Mouse (Mus musculus) heart, embryonic 12.5 days (tissue): ENCODE measurements around the gene Ddx47. TPM values are rescaled to one million over a fixed set of nuclear protein-coding genes. Genes with fewer than 3 reads are reported as not detected.

Experiments
- ATAC-seq: fragments of 200-750 bp; cut with Nextera tagmentation; 2 replicates; pipeline ENCODE4 v1.8.0; 2017; ENCODE audit warnings: moderate TSS enrichment, moderate library complexity; ENCODE audit not compliant: insufficient number of reproducible peaks, low FRiP score
- H3K27ac ChIP-seq: fragments of 300-500 bp; sonication (generic); 2 replicates; pipeline ENCODE4 v1.5.1; 2016; ENCODE audit warnings: mild to moderate bottlenecking, moderate library complexity; ENCODE audit not compliant: poor library complexity, severe bottlenecking
- H3K27me3 ChIP-seq: fragments of 300-500 bp; sonication (generic); replicated peaks from 2 replicates; pipeline ENCODE4 v1.6.1; 2016; ENCODE audit warnings: mild to moderate bottlenecking, moderate library complexity
- H3K36me3 ChIP-seq: fragments of 300-500 bp; sonication (generic); 2 replicates; pipeline ENCODE4 v1.6.1; 2016; ENCODE audit warnings: mild to moderate bottlenecking, moderate library complexity
- H3K4me1 ChIP-seq: fragments of 300-500 bp; sonication (generic); replicated peaks from 2 replicates; pipeline ENCODE4 v1.6.1; 2016; ENCODE audit warnings: mild to moderate bottlenecking
- H3K4me2 ChIP-seq: fragments of 300-500 bp; sonication (generic); 2 replicates; pipeline ENCODE4 v1.6.1; 2016; ENCODE audit warnings: mild to moderate bottlenecking, moderate library complexity
- H3K4me3 ChIP-seq: fragments of 300-500 bp; sonication (generic); 2 replicates; pipeline ENCODE4 v1.5.1; 2016; ENCODE audit warnings: mild to moderate bottlenecking
- H3K9ac ChIP-seq: fragments of 300-500 bp; sonication (generic); 2 replicates; pipeline ENCODE4 v1.6.1; 2016; ENCODE audit warnings: mild to moderate bottlenecking, moderate library complexity
- H3K9me3 ChIP-seq: fragments of 300-500 bp; sonication (generic); replicated peaks from 2 replicates; pipeline ENCODE4 v1.6.1; 2016; ENCODE audit warnings: mild to moderate bottlenecking, moderate library complexity
- WGBS: fragments of 180-500 bp; shearing (Covaris S2); methylation state at CpG from one replicate; pipeline ENCODE4 v1.1.7; 2016; 5-methylcytosine and 5-hydroxymethylcytosine counted together
- polyA plus RNA-seq: library from polyadenylated mRNA; unstranded; fragments of >200 nt; fragmentation: Nextera tagmentation; extraction: Ambion mirVana; gene quantifications from 2 replicates; pipeline ENCODE4 v1.2.1, GENCODE M21; 2016

The Ddx47 gene
- polyA plus RNA-seq, 1 experiment from 2014 or later: 64.3 TPM

GRCm38 (mm10) chr6:135006372-135006771 lies 5.0 kb upstream of the Ddx47 start:
- peak; percentile 26; the same call in 1 of the 2 replicates for ATAC-seq
- 84% methylated on average over 4 of the region's 4 CpGs for WGBS
- no peak overlapping the region for H3K27ac ChIP-seq

GRCm38 (mm10) chr6:135011734-135012116 lies 313 bp downstream of the Ddx47 start:
- peak overlapping the region; percentile 80 for H3K9ac ChIP-seq
- under 1% methylated on average over 14 of the region's 14 CpGs for WGBS
- no peak overlapping the region; the same call in 1 of the 2 replicates for H3K27ac ChIP-seq
- no peaks in the 10 kb centered on the region for H3K9me3 ChIP-seq
- H3K4me2 ChIP-seq: peak overlapping the region; percentile 84
- peak overlapping the region; percentile 68 for H3K4me3 ChIP-seq
- peak; percentile 44 for ATAC-seq
- H3K4me1 ChIP-seq: peaks cover 7% of the 10 kb centered on the region
- H3K36me3 ChIP-seq: peaks cover 34% of the 10 kb centered on the region
- no peaks in the 10 kb centered on the region for H3K27me3 ChIP-seq

More at GRCm38 (mm10) chr6:135006372-135006771, 5.0 kb upstream of the Ddx47 start:
- Histone ChIP-seq H3K9me3 (no peaks in the 10 kb centered on the region), H3K4me1 (no peaks in the 10 kb centered on the region), H3K27me3 (no peaks in the 10 kb centered on the region), H3K36me3 (no peaks in the 10 kb centered on the region), H3K4me3 (no peak overlapping the region), H3K9ac (no peak overlapping the region), H3K4me2 (no peak overlapping the region)

- Histone ChIP-seq H3K9me3 (no peaks in the 10 kb centered on the region), H3K4me2 (no peak overlapping the region), H3K27me3 (no peaks in the 10 kb centered on the region), H3K36me3 (peaks cover 86% of the 10 kb centered on the region), H3K4me3 (no peak overlapping the region), H3K27ac (no peak overlapping the region), H3K9ac (no peak overlapping the region), H3K4me1 (peaks cover 4% of the 10 kb centered on the region)
- no peak for ATAC-seq
- 55% methylated on average over 11 of the region's 11 CpGs for WGBS
Measured at GRCm38 (mm10) chr6:135017211-135017610, 5.8 kb downstream of the Ddx47 start.

- H3K4me2 ChIP-seq: no peak overlapping the region
- H3K36me3 ChIP-seq: peaks cover 97% of the 10 kb centered on the region
- H3K4me3 ChIP-seq: no peak overlapping the region
- ATAC-seq: no peak
- WGBS: 77% methylated on average over 10 of the region's 10 CpGs
- H3K27me3 ChIP-seq: no peaks in the 10 kb centered on the region
- no peak overlapping the region for H3K27ac ChIP-seq
- H3K9me3 ChIP-seq: no peaks in the 10 kb centered on the region
- H3K9ac ChIP-seq: no peak overlapping the region
- H3K4me1 ChIP-seq: no peaks in the 10 kb centered on the region
Measured at GRCm38 (mm10) chr6:135019564-135019963, 8.2 kb downstream of the Ddx47 start.

GRCm38 (mm10) chr6:135021633-135022032 lies 10.2 kb downstream of the Ddx47 start:
- Histone ChIP-seq H3K27me3 (no peaks in the 10 kb centered on the region), H3K4me1 (peaks cover 9% of the 10 kb centered on the region), H3K27ac (no peak overlapping the region), H3K4me2 (no peak overlapping the region), H3K9me3 (no peaks in the 10 kb centered on the region), H3K9ac (no peak overlapping the region), H3K4me3 (no peak overlapping the region), H3K36me3 (peaks cover 81% of the 10 kb centered on the region)
- WGBS: 86% methylated on average over 3 of the region's 3 CpGs
- no peak for ATAC-seq

GRCm38 (mm10) chr6:135023379-135023778 lies 12.0 kb downstream of the Ddx47 start:
- H3K27ac ChIP-seq: no peak overlapping the region
- H3K27me3 ChIP-seq: no peaks in the 10 kb centered on the region
- no peak overlapping the region for H3K9ac ChIP-seq
- H3K36me3 ChIP-seq: peaks cover 64% of the 10 kb centered on the region
- peaks cover 14% of the 10 kb centered on the region for H3K4me1 ChIP-seq
- 89% methylated on average over 14 of the region's 14 CpGs for WGBS
- ATAC-seq: no peak
- H3K4me3 ChIP-seq: no peak overlapping the region
- H3K9me3 ChIP-seq: no peaks in the 10 kb centered on the region
- no peak overlapping the region for H3K4me2 ChIP-seq

GRCm38 (mm10) chr6:135024781-135025420 lies 13.5 kb downstream of the Ddx47 start:
- Histone ChIP-seq H3K27ac (no peak overlapping the region), H3K4me1 (peaks cover 14% of the 10 kb centered on the region), H3K9me3 (no peaks in the 10 kb centered on the region), H3K27me3 (no peaks in the 10 kb centered on the region), H3K9ac (no peak overlapping the region), H3K4me2 (no peak overlapping the region), H3K36me3 (peaks cover 50% of the 10 kb centered on the region), H3K4me3 (no peak overlapping the region)
- no peak for ATAC-seq
- 72% methylated on average over 1 of the region's 1 CpGs for WGBS

- H3K27me3 ChIP-seq: no peaks in the 10 kb centered on the region
- WGBS: 11% methylated on average over 3 of the region's 3 CpGs
- peaks cover 37% of the 10 kb centered on the region for H3K36me3 ChIP-seq
- no peak overlapping the region for H3K9ac ChIP-seq
- peaks cover 14% of the 10 kb centered on the region for H3K4me1 ChIP-seq
- H3K4me3 ChIP-seq: no peak overlapping the region
- H3K27ac ChIP-seq: no peak overlapping the region
- no peaks in the 10 kb centered on the region for H3K9me3 ChIP-seq
- 0 out of 2 replicates have a peak, but pooled peaks have one; percentile 50 for ATAC-seq
- H3K4me2 ChIP-seq: no peak overlapping the region
Measured at GRCm38 (mm10) chr6:135026232-135026631, 14.8 kb downstream of the Ddx47 start.

- WGBS: 52% methylated on average over 2 of the region's 2 CpGs
- H3K27me3 ChIP-seq: no peaks in the 10 kb centered on the region
- H3K36me3 ChIP-seq: peaks cover 32% of the 10 kb centered on the region
- no peak overlapping the region for H3K9ac ChIP-seq
- H3K4me3 ChIP-seq: no peak overlapping the region
- ATAC-seq: no peak
- H3K9me3 ChIP-seq: no peaks in the 10 kb centered on the region
- peaks cover 14% of the 10 kb centered on the region for H3K4me1 ChIP-seq
- no peak overlapping the region for H3K4me2 ChIP-seq
- H3K27ac ChIP-seq: no peak overlapping the region
Measured at GRCm38 (mm10) chr6:135026755-135027154, 15.3 kb downstream of the Ddx47 start.

- H3K4me1 ChIP-seq: peaks cover 14% of the 10 kb centered on the region
- no peak overlapping the region for H3K4me3 ChIP-seq
- H3K4me2 ChIP-seq: no peak overlapping the region
- no peak overlapping the region for H3K27ac ChIP-seq
- no peak overlapping the region for H3K9ac ChIP-seq
- H3K36me3 ChIP-seq: peaks cover 8% of the 10 kb centered on the region
- WGBS: 69% methylated on average over 4 of the region's 4 CpGs
- no peaks in the 10 kb centered on the region for H3K27me3 ChIP-seq
- no peaks in the 10 kb centered on the region for H3K9me3 ChIP-seq
- ATAC-seq: no peak
Measured at GRCm38 (mm10) chr6:135029246-135029645, 17.8 kb downstream of the Ddx47 start.

- no peak overlapping the region for H3K9ac ChIP-seq
- H3K4me3 ChIP-seq: no peak overlapping the region
- no peaks in the 10 kb centered on the region for H3K36me3 ChIP-seq
- H3K27me3 ChIP-seq: peaks cover 19% of the 10 kb centered on the region
- no peak overlapping the region for H3K27ac ChIP-seq
- no peak for ATAC-seq
- H3K4me2 ChIP-seq: no peak overlapping the region
- H3K4me1 ChIP-seq: peaks cover 9% of the 10 kb centered on the region
- WGBS: 61% methylated on average over 3 of the region's 3 CpGs
- H3K9me3 ChIP-seq: peaks cover 5% of the 10 kb centered on the region; the same call in 1 of the 2 replicates
Measured at GRCm38 (mm10) chr6:135038674-135039073, 27.3 kb downstream of the Ddx47 start.
